Mouse (Mus musculus): Measurements from ENCODE around the gene Cd244a.

The Cd244a gene

DNA sequence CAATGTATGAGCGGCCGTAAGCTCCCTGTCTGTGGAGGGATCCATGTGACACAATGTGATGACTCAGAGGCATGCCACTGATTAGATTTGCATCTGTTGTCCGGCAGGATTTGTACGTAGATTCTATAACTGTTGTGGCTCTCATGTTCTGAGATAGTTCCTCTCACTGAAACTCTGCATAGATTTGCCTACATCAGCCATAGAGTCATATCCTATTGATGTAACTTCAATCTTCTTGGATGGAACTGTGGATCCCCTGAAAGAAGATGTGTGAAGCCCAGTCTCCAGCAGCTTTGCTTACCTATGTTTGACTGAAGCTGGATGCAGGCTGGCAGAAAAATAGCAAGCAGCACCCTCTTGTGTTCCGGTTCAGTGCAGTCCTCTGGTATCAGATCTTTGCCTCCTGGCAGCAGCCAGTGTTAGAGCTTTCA lies 99.6 kb downstream of the Cd244a start:
- no peak for DNase-seq
